Mouse (Mus musculus) brain, embryonic 14.5 days (tissue): ENCODE measurements around the gene Pecam1.

ENCODE experiments used
- CTCF ChIP-seq: fragments of 200-500 bp; IDR thresholded peaks from 2 replicates; pipeline ENCODE4 v1.5.1; 2012; ENCODE audit warnings: inconsistent platforms, mild to moderate bottlenecking, moderate library complexity, borderline replicate concordance; ENCODE audit not compliant: insufficient read depth, insufficient read length; ENCODE audit errors: extremely low read depth
- POLR2A ChIP-seq: fragments of 200-500 bp; IDR thresholded peaks from 2 replicates; pipeline ENCODE4 v1.6.1; 2012; ENCODE audit warnings: mild to moderate bottlenecking, inconsistent platforms, borderline replicate concordance; ENCODE audit not compliant: poor library complexity, insufficient read depth, insufficient read length, severe bottlenecking; ENCODE audit errors: extremely low read depth

- no peak for TF ChIP-seq CTCF
- no peak for TF ChIP-seq POLR2A
These were observed 32.7 kb upstream of the Pecam1 start for GRCm38 (mm10) chr11:106782841-106783764.
